Mouse (Mus musculus): Measurements from ENCODE around the gene Hfm1.

- TF ChIP-seq CTCF (IDR thresholded peaks at IDR 0.05; ENCODE audit: insufficient read depth, low read length) (no peak), POLR2A (IDR thresholded peaks at IDR 0.05; ENCODE audit: borderline replicate concordance, extremely low read depth, low read depth, low read length) (no peak)
Observed at GRCm38 (mm10) chr5:106966443-106966842, 40.3 kb upstream of the Hfm1 start.

Measured in lung, adult 2 months (tissue).